Mouse (Mus musculus) hindbrain, embryonic 10.5 days (tissue): ENCODE results near the gene Gcc1. TPM values are rescaled to one million over a fixed set of nuclear protein-coding genes. Genes with fewer than 3 reads are reported as not detected.

ENCODE experiments used
- DNase-seq: peaks from one replicate; pipeline ENCODE4 v3.0.0-alpha.2; 2017; ENCODE audit warnings: low spot score
- H3K27ac ChIP-seq: fragments of 300-500 bp; sonication (generic); 2 replicates; pipeline ENCODE4 v1.5.1; 2016; ENCODE audit warnings: mild to moderate bottlenecking, moderate library complexity
- H3K27me3 ChIP-seq: fragments of 300-500 bp; sonication (generic); 2 replicates; pipeline ENCODE4 v1.6.1; 2016; ENCODE audit warnings: mild to moderate bottlenecking; ENCODE audit not compliant: poor library complexity, insufficient read depth, severe bottlenecking
- H3K36me3 ChIP-seq: fragments of 300-500 bp; sonication (generic); 2 replicates; pipeline ENCODE4 v1.6.1; 2016; ENCODE audit warnings: mild to moderate bottlenecking, moderate library complexity
- H3K4me1 ChIP-seq: fragments of 300-500 bp; sonication (generic); replicated peaks from 2 replicates; pipeline ENCODE4 v1.6.1; 2016; ENCODE audit warnings: mild to moderate bottlenecking
- H3K4me3 ChIP-seq: fragments of 300-500 bp; sonication (generic); 2 replicates; pipeline ENCODE4 v1.5.1; 2016; ENCODE audit warnings: mild to moderate bottlenecking, moderate library complexity
- H3K9me3 ChIP-seq: fragments of 300-500 bp; sonication (generic); 2 replicates; pipeline ENCODE4 v1.6.1; 2016; ENCODE audit warnings: mild to moderate bottlenecking, moderate library complexity
- WGBS: fragments of 180-500 bp; shearing (Covaris S2); methylation state at CpG from one replicate; pipeline ENCODE4 v1.1.7; 2016; 5-methylcytosine and 5-hydroxymethylcytosine counted together
- polyA plus RNA-seq: library from polyadenylated mRNA; unstranded; fragments of >200 nt; fragmentation: Nextera tagmentation; extraction: Ambion mirVana; gene quantifications from 2 replicates; pipeline ENCODE4 v1.2.1, GENCODE M21; 2016

The Gcc1 gene
- polyA plus RNA-seq, 1 experiment from 2014 or later, result 11.9 TPM

DNA sequence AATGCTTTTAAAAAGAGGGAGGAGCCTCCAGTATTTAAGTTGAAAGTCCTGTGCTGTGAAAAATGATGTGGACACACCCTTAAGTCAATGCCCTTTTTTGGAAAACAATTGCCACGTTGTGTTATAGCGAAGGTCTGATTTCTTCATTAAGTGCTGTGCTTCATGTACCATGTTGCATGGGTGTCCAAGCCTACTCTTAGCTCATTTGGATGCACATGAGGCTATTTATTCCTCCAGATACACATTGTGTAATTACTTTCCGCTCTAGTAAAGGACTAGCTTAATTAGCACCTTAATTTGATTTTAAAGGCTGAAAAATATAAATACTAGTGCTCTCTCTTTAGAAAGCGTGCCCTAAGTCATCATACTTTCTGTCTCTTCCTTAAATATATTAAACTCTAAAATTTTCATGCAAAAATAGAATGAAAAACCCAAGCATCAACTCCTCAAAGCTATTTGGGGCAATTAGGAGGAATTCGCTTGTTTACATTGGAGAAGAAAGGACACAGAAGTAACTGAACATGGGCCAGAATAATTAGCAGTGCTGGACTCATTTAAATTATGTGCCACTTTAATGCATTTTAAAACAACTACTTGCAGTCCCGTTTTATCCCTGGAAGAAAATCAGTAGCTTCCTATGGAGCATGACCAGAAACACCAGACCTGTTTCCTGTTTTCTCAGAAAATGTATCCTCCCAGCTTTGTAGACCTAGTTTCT lies 58.1 kb downstream of the Gcc1 start:
- no peaks in the 10 kb centered on the region for H3K4me1 ChIP-seq
- H3K9me3 ChIP-seq, result no peaks in the 10 kb centered on the region
- H3K4me3 ChIP-seq, result no peak overlapping the region
- no peaks in the 10 kb centered on the region for H3K36me3 ChIP-seq
- 87% methylated on average over 6 of the region's 6 CpGs for WGBS
- DNase-seq, result no peak
- no peaks in the 10 kb centered on the region for H3K27me3 ChIP-seq
- H3K27ac ChIP-seq, result no peak overlapping the region

DNA sequence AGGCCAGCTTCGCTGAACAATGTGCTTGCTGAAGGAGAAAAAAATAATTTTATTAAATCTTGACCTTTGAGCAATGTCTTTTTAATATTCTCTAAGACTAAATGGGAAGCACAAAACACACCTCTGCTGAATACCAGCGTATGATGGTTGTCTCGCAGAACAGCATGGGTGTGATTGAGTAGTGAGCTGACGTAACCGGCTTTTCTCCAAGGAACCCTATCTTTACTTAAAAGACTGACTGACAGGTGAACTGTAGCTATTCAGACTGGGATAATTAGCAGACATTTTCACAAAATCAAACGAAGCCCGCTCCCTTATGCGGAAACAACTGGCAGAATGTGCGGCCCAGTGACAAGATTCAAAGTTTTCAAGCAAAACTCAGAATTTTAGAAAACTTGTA lies 60.6 kb downstream of the Gcc1 start:
- no peak overlapping the region for H3K27ac ChIP-seq
- WGBS, result 91% methylated on average over 9 of the region's 9 CpGs
- no peaks in the 10 kb centered on the region for H3K36me3 ChIP-seq
- H3K9me3 ChIP-seq, result no peaks in the 10 kb centered on the region
- no peaks in the 10 kb centered on the region for H3K4me1 ChIP-seq
- DNase-seq, result no peak
- H3K27me3 ChIP-seq, result no peaks in the 10 kb centered on the region
- no peak overlapping the region for H3K4me3 ChIP-seq

Other genes starting within 250 kb of the Gcc1 start
- gene Zfp800, start 30.4 kb downstream of the Gcc1 start, polyA plus RNA-seq, result 17.5 and 20.7 TPM in 2 replicates
- gene Arf5, start 4.8 kb downstream of the Gcc1 start, polyA plus RNA-seq, result 302 and 343 TPM in 2 replicates
- gene Fscn3, start 601 bp downstream of the Gcc1 start, polyA plus RNA-seq, result not detected in 2 replicates
- gene Pax4, start 21.0 kb upstream of the Gcc1 start, polyA plus RNA-seq, result not detected in 2 replicates
- gene Snd1, start 46.7 kb upstream of the Gcc1 start, polyA plus RNA-seq, result 112 and 117 TPM in 2 replicates